Mouse (Mus musculus): ENCODE data around the gene Tmem45a. TPM values are rescaled to one million over a fixed set of nuclear protein-coding genes. Genes with fewer than 3 reads are reported as not detected.

Tmem45a gene
- polyA plus RNA-seq, 1 experiment from 2014 or later = 9.0 TPM

- Histone ChIP-seq H3K4me1 (replicated peaks) (no peaks in the 10 kb centered on the region), H3K9me3 (no peaks in the 10 kb centered on the region), H3K36me3 (no peaks in the 10 kb centered on the region), H3K27me3 (no peaks in the 10 kb centered on the region), H3K4me3 (no peak overlapping the region), H3K4me2 (no peak overlapping the region), H3K9ac (no peak overlapping the region), H3K27ac (no peak overlapping the region)
- WGBS = 89% methylated on average over 2 of the region's 2 CpGs
- no peak for ATAC-seq (ENCODE audit: low FRiP score)
Measured at GRCm38 (mm10) chr16:56785943-56786342, 100.0 kb downstream of the Tmem45a start.

- Histone ChIP-seq H3K36me3 (no peaks in the 10 kb centered on the region), H3K9me3 (no peaks in the 10 kb centered on the region)
- 53% methylated on average over 10 of the region's 10 CpGs for WGBS
Measured at GRCm38 (mm10) chr16:56771163-56772105, 114.5 kb downstream of the Tmem45a start.

More at GRCm38 (mm10) chr16:56771163-56772105, 114.5 kb downstream of the Tmem45a start:
- Histone ChIP-seq H3K9ac (no peak overlapping the region), H3K4me2 (no peak overlapping the region), H3K4me1 (replicated peaks) (no peaks in the 10 kb centered on the region), H3K27me3 (no peaks in the 10 kb centered on the region), H3K4me3 (no peak overlapping the region), H3K27ac (no peak overlapping the region)
- peak; percentile 76 for ATAC-seq (ENCODE audit: low FRiP score)

Other genes with a start within 250 kb of the Tmem45a start
- 153 and 157 TPM in 2 replicates for gene Tfg, start 168.7 kb downstream of the Tmem45a start, polyA plus RNA-seq (2015; fragmentation: Nextera tagmentation; extraction: Ambion mirVana)
- not detected in 2 replicates for gene Adgrg7, start 90.3 kb downstream of the Tmem45a start, polyA plus RNA-seq (2015; fragmentation: Nextera tagmentation; extraction: Ambion mirVana)
- gene Lnp1, start 41.9 kb upstream of the Tmem45a start, polyA plus RNA-seq (2015; fragmentation: Nextera tagmentation; extraction: Ambion mirVana) = 0.44 TPM in 1 of 2 replicates, not detected in the other
- gene Tmem45a2, start 185.2 kb upstream of the Tmem45a start, polyA plus RNA-seq (2015; fragmentation: Nextera tagmentation; extraction: Ambion mirVana) = 0.08 and 0.17 TPM in 2 replicates
- 54.6 and 54.7 TPM in 2 replicates for gene Tomm70a, start 235.5 kb upstream of the Tmem45a start, polyA plus RNA-seq (2015; fragmentation: Nextera tagmentation; extraction: Ambion mirVana)